Mouse (Mus musculus) limb, embryonic 12.5 days (tissue): ENCODE results near the gene Zdhhc22. TPM values are rescaled to one million over a fixed set of nuclear protein-coding genes. Genes with fewer than 3 reads are reported as not detected.

Experiments
- ATAC-seq: fragments of 200-750 bp; cut with Nextera tagmentation; 2 replicates; pipeline ENCODE4 v1.8.0; 2017; ENCODE audit warnings: low read depth, moderate TSS enrichment; ENCODE audit not compliant: insufficient number of reproducible peaks, insufficient read depth, low FRiP score, low TSS enrichment
- H3K27ac ChIP-seq: fragments of 300-500 bp; sonication (generic); 2 replicates; pipeline ENCODE4 v1.5.1; 2016; ENCODE audit warnings: mild to moderate bottlenecking, moderate library complexity
- H3K27me3 ChIP-seq: fragments of 300-500 bp; sonication (generic); 2 replicates; pipeline ENCODE4 v1.6.1; 2016; ENCODE audit warnings: mild to moderate bottlenecking, moderate library complexity
- H3K36me3 ChIP-seq: fragments of 300-500 bp; sonication (generic); 2 replicates; pipeline ENCODE4 v1.6.1; 2016; ENCODE audit warnings: mild to moderate bottlenecking, moderate library complexity
- H3K4me1 ChIP-seq: fragments of 300-500 bp; sonication (generic); replicated peaks from 2 replicates; pipeline ENCODE4 v1.6.1; 2016
- H3K4me2 ChIP-seq: fragments of 300-500 bp; sonication (generic); 2 replicates; pipeline ENCODE4 v1.6.1; 2016; ENCODE audit warnings: mild to moderate bottlenecking, moderate library complexity
- H3K4me3 ChIP-seq: fragments of 300-500 bp; sonication (generic); replicated peaks from 2 replicates; pipeline ENCODE4 v1.5.1; 2016; ENCODE audit warnings: mild to moderate bottlenecking
- H3K9ac ChIP-seq: fragments of 300-500 bp; sonication (generic); replicated peaks from 2 replicates; pipeline ENCODE4 v1.6.1; 2016; ENCODE audit warnings: mild to moderate bottlenecking, moderate library complexity
- H3K9me3 ChIP-seq: fragments of 300-500 bp; sonication (generic); 2 replicates; pipeline ENCODE4 v1.6.1; 2016; ENCODE audit warnings: mild to moderate bottlenecking, moderate library complexity
- WGBS: fragments of 180-500 bp; shearing (Covaris S2); methylation state at CpG from one replicate; pipeline ENCODE4 v1.1.7; 2016; 5-methylcytosine and 5-hydroxymethylcytosine counted together
- microRNA-seq: library from miRNA; unstranded; fragments of <30 nt; microRNA quantifications from one replicate; pipeline ENCODE4, GENCODE M21; 2017
- polyA plus RNA-seq: library from polyadenylated mRNA; unstranded; fragments of >200 nt; fragmentation: Nextera tagmentation; extraction: Ambion mirVana; gene quantifications from 2 replicates; pipeline ENCODE4 v1.2.1, GENCODE M21; 2016

The Zdhhc22 gene
- polyA plus RNA-seq, 1 experiment from 2014 or later, result 0.20 TPM

GRCm38 (mm10) chr12:86934748-86935147, 55.5 kb downstream of the Zdhhc22 start:
- Histone ChIP-seq H3K4me1 (no peaks in the 10 kb centered on the region), H3K4me2 (no peak overlapping the region), H3K27ac (no peak overlapping the region), H3K9ac (no peak overlapping the region), H3K4me3 (no peak overlapping the region), H3K27me3 (no peaks in the 10 kb centered on the region), H3K9me3 (no peaks in the 10 kb centered on the region), H3K36me3 (no peaks in the 10 kb centered on the region)
- no peak for ATAC-seq
- 82% methylated on average over 1 of the region's 1 CpGs for whole genome bisulfite sequencing

- 0 out of 2 replicates have a peak, but pooled peaks cover 5% of the 10 kb centered on the region for H3K9me3 ChIP-seq
- no peaks in the 10 kb centered on the region for H3K27me3 ChIP-seq
- H3K4me2 ChIP-seq, result no peak overlapping the region
- H3K9ac ChIP-seq, result no peak overlapping the region
- ATAC-seq, result no peak
- H3K4me3 ChIP-seq, result no peak overlapping the region
- H3K4me1 ChIP-seq, result no peaks in the 10 kb centered on the region
- WGBS, result 30% methylated on average over 6 of the region's 6 CpGs
- no peak overlapping the region for H3K27ac ChIP-seq
- H3K36me3 ChIP-seq, result no peaks in the 10 kb centered on the region
Measured at GRCm38 (mm10) chr12:86932575-86932952, 57.7 kb downstream of the Zdhhc22 start.

- no peaks in the 10 kb centered on the region for H3K36me3 ChIP-seq
- H3K27me3 ChIP-seq, result no peaks in the 10 kb centered on the region
- 24% methylated on average over 7 of the region's 7 CpGs for WGBS
- no peak overlapping the region for H3K4me3 ChIP-seq
- no peak overlapping the region for H3K4me2 ChIP-seq
- no peak for ATAC-seq
- no peak overlapping the region for H3K27ac ChIP-seq
- no peak overlapping the region for H3K9ac ChIP-seq
- 0 out of 2 replicates have a peak, but pooled peaks cover 5% of the 10 kb centered on the region for H3K9me3 ChIP-seq
- no peaks in the 10 kb centered on the region for H3K4me1 ChIP-seq
Measured at GRCm38 (mm10) chr12:86931919-86932574, 58.2 kb downstream of the Zdhhc22 start.

- Histone ChIP-seq H3K4me3 (no peak overlapping the region), H3K4me2 (no peak overlapping the region), H3K27me3 (no peaks in the 10 kb centered on the region), H3K27ac (no peak overlapping the region), H3K4me1 (no peaks in the 10 kb centered on the region), H3K36me3 (no peaks in the 10 kb centered on the region), H3K9me3 (0 out of 2 replicates have a peak, but pooled peaks cover 5% of the 10 kb centered on the region), H3K9ac (no peak overlapping the region)
- no peak for ATAC-seq
- WGBS, result 71% methylated on average over 6 of the region's 6 CpGs
Measured at GRCm38 (mm10) chr12:86930934-86931729, 59.1 kb downstream of the Zdhhc22 start.

Small RNAs within 50 kb of the gene (microRNA-seq; reads per million reads assigned to microRNA genes)
- not detected for gene Gm25847

Other genes starting within 250 kb of the Zdhhc22 start
- 55.7 and 57.2 TPM in 2 replicates for gene Irf2bpl, start 105.6 kb downstream of the Zdhhc22 start, polyA plus RNA-seq
- gene Cipc, start 43.4 kb downstream of the Zdhhc22 start, polyA plus RNA-seq, result 30.8 and 33.1 TPM in 2 replicates
- 0.18 TPM in 1 of 2 replicates, not detected in the other for gene Tmem63c, start 30.9 kb upstream of the Zdhhc22 start, polyA plus RNA-seq
- 0.26 and 0.41 TPM in 2 replicates for gene Ngb, start 112.1 kb upstream of the Zdhhc22 start, polyA plus RNA-seq
- 29.1 and 30.0 TPM in 2 replicates for gene Gstz1, start 156.7 kb upstream of the Zdhhc22 start, polyA plus RNA-seq
- gene Pomt2, start 157.5 kb upstream of the Zdhhc22 start, polyA plus RNA-seq, result 16.4 and 17.2 TPM in 2 replicates
- 0.73 and 2.6 TPM in 2 replicates for gene Samd15, start 209.3 kb upstream of the Zdhhc22 start, polyA plus RNA-seq
- 3.8 and 4.2 TPM in 2 replicates for gene Tmed8, start 210.0 kb upstream of the Zdhhc22 start, polyA plus RNA-seq
- 0.99 and 1.2 TPM in 2 replicates for gene Noxred1, start 248.3 kb upstream of the Zdhhc22 start, polyA plus RNA-seq